Comparison of ENCODE assay signal across 12 mouse cellular contexts in the genomic region with DNA sequence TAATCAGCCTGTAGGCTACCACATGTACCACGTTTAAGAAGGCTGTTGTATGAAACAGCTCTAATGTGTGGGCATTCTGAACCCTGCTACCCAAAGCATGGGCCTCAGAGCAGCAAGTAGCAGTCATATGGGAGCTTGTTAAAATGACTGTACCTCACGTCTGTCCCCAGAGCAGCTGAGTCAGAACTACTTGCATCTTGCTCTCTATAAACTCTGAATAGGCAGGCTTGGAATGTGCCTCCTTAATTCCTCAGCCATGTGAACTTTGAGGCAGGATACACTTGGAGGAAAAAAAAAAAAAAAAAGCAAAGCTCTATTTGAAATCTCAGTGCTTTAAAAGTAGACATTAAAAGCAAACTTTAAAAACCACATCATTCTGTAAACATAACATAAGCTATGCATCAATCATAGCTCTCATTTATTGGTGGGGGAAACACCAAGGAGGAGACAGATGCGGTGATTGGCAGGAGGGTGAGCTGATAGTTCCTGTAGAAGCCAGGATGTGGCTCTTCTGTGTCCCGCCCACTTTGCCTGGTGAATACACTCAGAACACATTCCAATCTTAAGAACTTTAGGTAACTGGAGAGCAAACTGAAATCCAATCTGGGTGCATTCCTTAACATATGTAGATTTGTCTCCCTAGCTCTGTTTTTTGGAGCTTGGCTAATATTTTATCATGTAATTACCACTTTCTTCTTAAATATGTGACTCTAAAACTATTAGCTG.
DNase-seq lines count a peak whose midpoint lies in the region; ATAC-seq and TF ChIP-seq lines count a peak whose summit lies in the region.
"Had no signal": no experiment of that assay in that cellular context is flagged by ENCODE, and none has a peak within 500 bp of the region (broad histone marks: within the 10 kb centered on the region; RNA-seq: fewer than 3 reads in every experiment).

No protein-coding gene starts in this region.

- H3K4me2 ChIP-seq in lung, embryonic 14.5 days: peak overlapping the region; percentile 42; the same call in 1 of the 2 replicates
- peak overlapping the region; percentile 31; the same call in 1 of the 2 replicates for H3K4me2 ChIP-seq in limb, embryonic 13.5 days (replicated peaks)
- H3K4me2 ChIP-seq in midbrain, embryonic 16.5 days (ENCODE audit: low read length): no peak overlapping the region
- H3K4me2 ChIP-seq: hindbrain, embryonic 15.5 days had no signal

- WGBS in lung, embryonic 14.5 days: 14% methylated on average over 4 of the region's 4 CpGs
- WGBS in lung, adult 2 months: 36% methylated on average over 4 of the region's 4 CpGs
- WGBS in limb, embryonic 13.5 days: 45% methylated on average over 4 of the region's 4 CpGs
- WGBS in midbrain, embryonic 16.5 days: 70% methylated on average over 4 of the region's 4 CpGs

- peaks cover 9% of the 10 kb centered on the region for H3K4me1 ChIP-seq in lung, embryonic 14.5 days (ENCODE audit: insufficient read depth)
- no peaks in the 10 kb centered on the region; the same call in 1 of the 2 replicates for H3K4me1 ChIP-seq in lung, adult 2 months (ENCODE audit: control insufficient read depth, insufficient read depth, low read length)
- peaks cover 23% of the 10 kb centered on the region for H3K4me1 ChIP-seq in limb, embryonic 13.5 days
- peaks cover 5% of the 10 kb centered on the region; the same call in 1 of the 2 replicates for H3K4me1 ChIP-seq in midbrain, embryonic 16.5 days (ENCODE audit: control insufficient read depth, insufficient read depth, low read length)

- TF ChIP-seq CTCF in lung, embryonic 14.5 days (IDR thresholded peaks at IDR 0.05; ENCODE audit: low read depth): no peak
- TF ChIP-seq CTCF in lung, adult 2 months (IDR thresholded peaks at IDR 0.05; ENCODE audit: insufficient read depth, low read length): no peak

- H3K4me3 ChIP-seq in lung, embryonic 14.5 days (ENCODE audit: low read depth, low read length): no peak overlapping the region
- no peak overlapping the region for H3K4me3 ChIP-seq in lung, adult 2 months (replicated peaks; ENCODE audit: extremely low read depth, low read depth, low read length)
- no peak overlapping the region for H3K4me3 ChIP-seq in limb, embryonic 13.5 days
- H3K4me3 ChIP-seq in midbrain, embryonic 16.5 days (ENCODE audit: low read depth, low read length): no peak overlapping the region
- H3K4me3 ChIP-seq: heart, adult 2 months; hindbrain, embryonic 15.5 days had no signal

- peak; percentile 80 for DNase-seq in lung, embryonic 14.5 days
- no peak for DNase-seq in lung, adult 2 months
- peak; percentile 55 for DNase-seq in embryo, embryonic 11 days
- no peak for DNase-seq in right cerebral cortex, adult 2 months (ENCODE audit: low spot score in 2 of 2)
- DNase-seq in spleen, postnatal 14 days (ENCODE audit: low spot score in 2 of 2): no peak
- DNase-seq: heart, adult 2 months; left cerebral cortex, postnatal 4 days; thymus, postnatal 4 days had no signal

- no peaks in the 10 kb centered on the region for H3K9me3 ChIP-seq in lung, embryonic 14.5 days (ENCODE audit: low read depth, low read length)
- H3K9me3 ChIP-seq in limb, embryonic 13.5 days: no peaks in the 10 kb centered on the region
- no peaks in the 10 kb centered on the region for H3K9me3 ChIP-seq in midbrain, embryonic 16.5 days (replicated peaks; ENCODE audit: control insufficient read depth, low read length, poor library complexity, severe bottlenecking)
- H3K9me3 ChIP-seq: hindbrain, embryonic 15.5 days had no signal

- H3K9ac ChIP-seq in lung, embryonic 14.5 days: no peak overlapping the region
- H3K9ac ChIP-seq in limb, embryonic 13.5 days: no peak overlapping the region
- no peak overlapping the region for H3K9ac ChIP-seq in midbrain, embryonic 16.5 days (ENCODE audit: low read depth, low read length)
- H3K9ac ChIP-seq: hindbrain, embryonic 15.5 days had no signal

- peak; percentile 88 for ATAC-seq in lung, embryonic 14.5 days (ENCODE audit: insufficient read depth)
- ATAC-seq in limb, embryonic 13.5 days (ENCODE audit: low FRiP score, low read depth): peak; percentile 74; the same call in 1 of the 2 replicates
- ATAC-seq in midbrain, embryonic 16.5 days: no peak
- ATAC-seq: forebrain, embryonic 16.5 days had no signal

- TF ChIP-seq POLR2A in lung, adult 2 months (IDR thresholded peaks at IDR 0.05; ENCODE audit: borderline replicate concordance, extremely low read depth, low read depth, low read length): no peak

- H3K27me3 ChIP-seq in lung, embryonic 14.5 days (ENCODE audit: insufficient read depth, low read length): no peaks in the 10 kb centered on the region
- H3K27me3 ChIP-seq in limb, embryonic 13.5 days: no peaks in the 10 kb centered on the region
- no peaks in the 10 kb centered on the region for H3K27me3 ChIP-seq in midbrain, embryonic 16.5 days (ENCODE audit: control insufficient read depth, insufficient read depth, low read depth, low read length)
- H3K27me3 ChIP-seq: hindbrain, embryonic 15.5 days had no signal

- peak overlapping the region; percentile 85 for H3K27ac ChIP-seq in lung, embryonic 14.5 days (ENCODE audit: low read depth)
- H3K27ac ChIP-seq in limb, embryonic 13.5 days: peak overlapping the region; percentile 40; the same call in 1 of the 2 replicates
- H3K27ac ChIP-seq in midbrain, embryonic 16.5 days (ENCODE audit: low read length): no peak overlapping the region
- H3K27ac ChIP-seq: heart, adult 2 months; hindbrain, embryonic 15.5 days had no signal

- no peaks in the 10 kb centered on the region for H3K36me3 ChIP-seq in lung, embryonic 14.5 days (ENCODE audit: insufficient read depth)
- H3K36me3 ChIP-seq in limb, embryonic 13.5 days: no peaks in the 10 kb centered on the region
- H3K36me3 ChIP-seq in midbrain, embryonic 16.5 days (ENCODE audit: control insufficient read depth, insufficient read depth, low read length): no peaks in the 10 kb centered on the region
- H3K36me3 ChIP-seq: hindbrain, embryonic 15.5 days had no signal

Comparison
In these comparisons a context has a peak if more than half of its experiments do, and no peak if none do; other contexts are left out.
1. DNase-seq: peak in lung, embryonic 14.5 days (single experiment) and embryo, embryonic 11 days (single experiment); none in lung, adult 2 months (single experiment), right cerebral cortex, adult 2 months (0 of 2) and spleen, postnatal 14 days (0 of 2).